Mouse (Mus musculus) liver, postnatal 0 days (tissue): ENCODE measurements at regions not wholly inside any gene's neighbourhood (a gene's known extent, or its start where the extent isn't known, plus 50 kb on each side); places are given as distances from the start of the nearest gene placed in this dataset.

Source experiments
- CTCF ChIP-seq: sonication (generic); IDR thresholded peaks from 2 replicates; pipeline ENCODE4 v1.5.1; 2016; ENCODE audit warnings: antibody characterized with exemption, low read depth
- EP300 ChIP-seq: IDR thresholded peaks from 2 replicates; pipeline ENCODE4 v1.6.1; 2016; ENCODE audit warnings: antibody characterized with exemption, low read depth, mild to moderate bottlenecking

- TF ChIP-seq CTCF (no peak), EP300 (no peak)
Observed at GRCm38 (mm10) chr8:39504261-39504660, 1170.6 kb upstream of the Adam24 start.
